Mouse (Mus musculus) inflammation-experienced regulatory T-cells, adult 6 months (primary cell): ENCODE measurements around the gene Ddx39b. TPM values are rescaled to one million over a fixed set of nuclear protein-coding genes. Genes with fewer than 3 reads are reported as not detected.

Source experiments
- ATAC-seq: one replicate; pipeline ENCODE4 v1.8.0; 2017
- polyA plus RNA-seq, 3 experiments: library from polyadenylated mRNA; unstranded; fragments of 100-300 nt; shearing (Covaris generic); gene quantifications; one replicate each; pipeline ENCODE4 v1.2.1; 2017

Gene Ddx39b
- polyA plus RNA-seq, result 100 to 1,000 TPM; 194 to 276 (median 261) TPM

GRCm38 (mm10) chr17:35241305-35242014, at the start of gene Ddx39b:
Ddx39b (plus strand) TSS chr17:35241746.
- ATAC-seq, result peak; percentile 68

GRCm38 (mm10) chr17:35192924-35193323, 48.6 kb upstream of the Ddx39b start:
- ATAC-seq, result no peak

- ATAC-seq, result peak; percentile 60
These were observed 47.4 kb upstream of the Ddx39b start, which contains the start of gene Ltb for GRCm38 (mm10) chr17:35193881-35194843. Ltb (plus strand) TSS chr17:35194439.

- peak; percentile 33 for ATAC-seq
These were observed 46.5 kb upstream of the Ddx39b start for GRCm38 (mm10) chr17:35194844-35195630.

GRCm38 (mm10) chr17:35195631-35196320, 45.8 kb upstream of the Ddx39b start:
- peak; percentile 41 for ATAC-seq

- no peak for ATAC-seq
These were observed 45.3 kb upstream of the Ddx39b start for GRCm38 (mm10) chr17:35196321-35196641.

GRCm38 (mm10) chr17:35197126-35197525, 44.4 kb upstream of the Ddx39b start:
- ATAC-seq, result no peak

GRCm38 (mm10) chr17:35198029-35198428, 43.5 kb upstream of the Ddx39b start:
- ATAC-seq, result no peak

- no peak for ATAC-seq
These were observed 42.6 kb upstream of the Ddx39b start for GRCm38 (mm10) chr17:35198946-35199345.

- peak; percentile 78 for ATAC-seq
These were observed 41.1 kb upstream of the Ddx39b start for GRCm38 (mm10) chr17:35200398-35200797.

- no peak for ATAC-seq
These were observed 40.4 kb upstream of the Ddx39b start for GRCm38 (mm10) chr17:35201128-35201527.

GRCm38 (mm10) chr17:35201787-35202186, 39.8 kb upstream of the Ddx39b start, which contains the start of gene Tnf:
Tnf (minus strand) TSS chr17:35202007.
- peak; percentile 4 for ATAC-seq

- ATAC-seq, result no peak
These were observed 39.1 kb upstream of the Ddx39b start for GRCm38 (mm10) chr17:35202442-35202841.

GRCm38 (mm10) chr17:35204494-35205379, 36.8 kb upstream of the Ddx39b start, which contains the start of gene Lta:
Lta (minus strand) TSS chr17:35205351.
- ATAC-seq, result peak; percentile 57

- ATAC-seq, result no peak
These were observed 36.2 kb upstream of the Ddx39b start for GRCm38 (mm10) chr17:35205380-35205769.

GRCm38 (mm10) chr17:35209785-35210535, 31.6 kb upstream of the Ddx39b start:
- peak; percentile 91 for ATAC-seq

- peak; percentile 13 for ATAC-seq
These were observed 31.0 kb upstream of the Ddx39b start for GRCm38 (mm10) chr17:35210593-35210992.

- ATAC-seq, result no peak
These were observed 28.5 kb upstream of the Ddx39b start for GRCm38 (mm10) chr17:35213071-35213470.

GRCm38 (mm10) chr17:35218516-35219193, 22.9 kb upstream of the Ddx39b start:
- peak; percentile 58 for ATAC-seq
